Mouse (Mus musculus): ENCODE measurements at regions not wholly inside any gene's neighbourhood (a gene's known extent, or its start where the extent isn't known, plus 50 kb on each side); places are given as distances from the start of the nearest gene placed in this dataset. TPM values are rescaled to one million over a fixed set of nuclear protein-coding genes. Genes with fewer than 3 reads are reported as not detected.

Small RNA genes lying in the stretch of these regions (microRNA-seq; reads per million reads assigned to microRNA genes)
- gene Gm24591: not detected
